Mouse (Mus musculus): Measurements from ENCODE around the gene Spata9. TPM values are rescaled to one million over a fixed set of nuclear protein-coding genes. Genes with fewer than 3 reads are reported as not detected.

Gene Spata9
- polyA plus RNA-seq, 1 experiment = 110 TPM

GRCm38 (mm10) chr13:75955357-75955992, 11.5 kb upstream of the Spata9 start:
- Histone ChIP-seq H3K4me1 (ENCODE audit: control insufficient read depth, insufficient read depth, low read length) (no peaks in the 10 kb centered on the region), H3K27ac (ENCODE audit: control insufficient read depth, insufficient read depth, low read depth, low read length) (no peak overlapping the region), H3K36me3 (ENCODE audit: control insufficient read depth, insufficient read depth, low read length) (no peaks in the 10 kb centered on the region), H3K27me3 (ENCODE audit: control insufficient read depth, insufficient read depth, low read length) (no peaks in the 10 kb centered on the region), H3K4me3 (ENCODE audit: control insufficient read depth, low read depth, low read length) (no peak overlapping the region)
- TF ChIP-seq CTCF (IDR thresholded peaks at IDR 0.05; ENCODE audit: control insufficient read depth, insufficient read depth, insufficient replicate concordance, low read depth, low read length) (no peak), POLR2A (IDR thresholded peaks at IDR 0.05; ENCODE audit: control insufficient read depth, low read depth, low read length) (no peak)

DNA sequence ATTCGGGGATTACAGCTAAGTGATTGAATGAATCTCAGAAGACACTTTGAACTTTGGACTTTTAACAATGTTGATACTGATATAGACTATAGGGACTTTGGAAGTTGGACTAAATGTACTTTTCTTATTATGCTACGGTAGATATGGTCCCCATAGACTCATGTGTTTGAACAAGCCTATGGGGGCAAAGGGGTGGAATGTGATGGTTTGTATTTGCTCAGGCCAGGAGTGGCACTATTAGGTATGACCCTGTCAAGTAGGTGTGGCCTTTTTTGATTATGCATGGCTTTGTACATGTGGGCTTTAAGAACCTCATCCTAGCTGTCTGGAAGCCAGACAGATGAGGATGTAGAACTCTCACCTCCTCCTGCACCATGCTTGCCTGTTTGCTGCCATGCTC, 7.5 kb downstream of the Spata9 start:
- Histone ChIP-seq H3K27ac (ENCODE audit: control insufficient read depth, insufficient read depth, low read depth, low read length) (no peak overlapping the region), H3K4me1 (ENCODE audit: control insufficient read depth, insufficient read depth, low read length) (peaks cover 6% of the 10 kb centered on the region), H3K36me3 (ENCODE audit: control insufficient read depth, insufficient read depth, low read length) (no peaks in the 10 kb centered on the region), H3K4me3 (ENCODE audit: control insufficient read depth, low read depth, low read length) (no peak overlapping the region), H3K27me3 (ENCODE audit: control insufficient read depth, insufficient read depth, low read length) (no peaks in the 10 kb centered on the region)
- TF ChIP-seq POLR2A (IDR thresholded peaks at IDR 0.05; ENCODE audit: control insufficient read depth, low read depth, low read length) (no peak), CTCF (IDR thresholded peaks at IDR 0.05; ENCODE audit: control insufficient read depth, insufficient read depth, insufficient replicate concordance, low read depth, low read length) (no peak)

DNA sequence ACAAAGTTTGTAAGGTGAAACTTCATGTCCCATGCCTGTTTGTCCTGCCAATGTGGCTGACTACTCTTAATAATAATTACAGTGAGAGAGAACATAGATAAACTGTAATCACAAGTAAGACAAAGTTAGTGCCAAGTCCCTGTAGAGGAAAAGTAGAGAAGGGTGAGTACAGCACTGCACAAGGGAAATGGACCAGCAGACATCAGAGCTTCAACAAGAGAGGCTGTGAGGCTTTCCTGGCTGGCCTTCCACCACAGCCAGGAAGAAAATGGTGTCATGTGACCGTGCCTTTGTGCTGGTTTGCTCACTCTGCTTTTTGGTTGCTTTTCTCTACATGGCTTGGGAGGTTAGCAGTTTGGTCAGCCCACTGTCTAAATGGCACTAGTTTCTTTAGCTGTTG, 8.7 kb downstream of the Spata9 start:
- no peaks in the 10 kb centered on the region for H3K27me3 ChIP-seq (ENCODE audit: control insufficient read depth, insufficient read depth, low read length)
- no peak overlapping the region for H3K27ac ChIP-seq (ENCODE audit: control insufficient read depth, insufficient read depth, low read depth, low read length)
- H3K36me3 ChIP-seq (ENCODE audit: control insufficient read depth, insufficient read depth, low read length) = no peaks in the 10 kb centered on the region
- H3K4me1 ChIP-seq (ENCODE audit: control insufficient read depth, insufficient read depth, low read length) = peaks cover 6% of the 10 kb centered on the region
- TF ChIP-seq POLR2A (IDR thresholded peaks at IDR 0.05; ENCODE audit: control insufficient read depth, low read depth, low read length) (no peak), CTCF (IDR thresholded peaks at IDR 0.05; ENCODE audit: control insufficient read depth, insufficient read depth, insufficient replicate concordance, low read depth, low read length) (no peak)
- H3K4me3 ChIP-seq (ENCODE audit: control insufficient read depth, low read depth, low read length) = no peak overlapping the region

DNA sequence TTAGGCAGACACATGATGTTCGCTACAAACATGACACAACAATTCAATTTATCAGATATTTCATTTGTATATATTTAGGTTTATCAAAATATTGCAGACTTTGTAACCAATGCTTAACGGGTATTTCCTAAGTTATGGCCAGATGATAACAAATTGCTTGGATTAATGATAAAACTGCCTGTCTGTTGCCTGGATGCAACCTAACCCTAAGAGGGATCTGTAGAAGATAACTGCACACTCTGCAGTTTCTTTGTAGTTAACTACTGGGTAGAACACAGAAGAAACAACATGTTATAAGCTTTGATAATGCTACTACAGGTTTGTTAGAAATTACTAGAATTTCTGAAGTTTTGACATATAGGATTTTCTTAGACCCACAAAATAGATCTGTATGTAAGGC, 9.3 kb downstream of the Spata9 start:
- no peak for TF ChIP-seq CTCF (IDR thresholded peaks at IDR 0.05; ENCODE audit: control insufficient read depth, insufficient read depth, insufficient replicate concordance, low read depth, low read length)
- TF ChIP-seq POLR2A (IDR thresholded peaks at IDR 0.05; ENCODE audit: control insufficient read depth, low read depth, low read length) = no peak
- Histone ChIP-seq H3K27me3 (ENCODE audit: control insufficient read depth, insufficient read depth, low read length) (no peaks in the 10 kb centered on the region), H3K4me3 (ENCODE audit: control insufficient read depth, low read depth, low read length) (no peak overlapping the region)

DNA sequence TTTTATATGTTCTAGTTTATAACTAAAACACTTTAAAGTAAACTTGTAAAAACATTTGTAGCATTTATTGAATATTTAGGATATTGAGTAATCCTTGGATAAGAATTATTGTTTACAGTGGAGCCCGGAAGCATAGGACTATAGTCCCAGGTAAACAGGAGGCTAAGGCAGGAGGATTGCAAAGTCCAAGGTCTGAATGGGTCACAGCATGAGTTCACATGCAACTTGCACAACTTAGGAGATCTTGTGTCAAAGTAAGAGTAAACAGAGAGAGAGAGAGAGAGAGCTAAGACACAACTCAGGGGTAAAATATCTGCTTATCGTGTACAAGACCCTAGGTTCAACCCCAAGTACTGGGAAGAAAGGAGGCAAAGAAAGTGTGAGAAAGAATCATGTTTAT, 9.7 kb downstream of the Spata9 start:
- Histone ChIP-seq H3K4me3 (ENCODE audit: control insufficient read depth, low read depth, low read length) (no peak overlapping the region), H3K27me3 (ENCODE audit: control insufficient read depth, insufficient read depth, low read length) (no peaks in the 10 kb centered on the region), H3K4me1 (ENCODE audit: control insufficient read depth, insufficient read depth, low read length) (peaks cover 6% of the 10 kb centered on the region), H3K36me3 (ENCODE audit: control insufficient read depth, insufficient read depth, low read length) (no peaks in the 10 kb centered on the region), H3K27ac (ENCODE audit: control insufficient read depth, insufficient read depth, low read depth, low read length) (no peak overlapping the region)
- TF ChIP-seq POLR2A (IDR thresholded peaks at IDR 0.05; ENCODE audit: control insufficient read depth, low read depth, low read length) = no peak
- no peak for TF ChIP-seq CTCF (IDR thresholded peaks at IDR 0.05; ENCODE audit: control insufficient read depth, insufficient read depth, insufficient replicate concordance, low read depth, low read length)

More for the DNA sequence above, 9.3 kb downstream of the Spata9 start:
- Histone ChIP-seq H3K27ac (ENCODE audit: control insufficient read depth, insufficient read depth, low read depth, low read length) (no peak overlapping the region), H3K4me1 (ENCODE audit: control insufficient read depth, insufficient read depth, low read length) (peaks cover 6% of the 10 kb centered on the region), H3K36me3 (ENCODE audit: control insufficient read depth, insufficient read depth, low read length) (no peaks in the 10 kb centered on the region)

DNA sequence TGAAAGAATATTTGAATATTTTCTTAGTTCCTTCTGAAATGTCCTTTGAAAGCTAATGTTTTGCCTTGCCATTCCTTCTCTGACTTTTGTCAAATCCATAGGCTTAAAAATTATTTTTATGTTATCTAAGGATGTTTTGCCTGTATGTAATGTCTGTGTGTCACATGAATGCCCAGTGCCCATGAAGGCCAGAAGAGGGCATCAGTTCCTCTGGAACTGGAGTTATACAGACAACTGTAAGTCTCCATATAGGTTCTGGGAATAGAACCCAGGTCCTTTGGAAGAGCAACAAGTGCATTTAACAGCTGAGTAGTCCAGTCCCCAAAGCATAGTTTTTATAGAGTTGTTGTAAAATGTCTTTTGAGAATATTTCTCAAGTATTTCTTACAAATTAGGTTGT, 15.0 kb downstream of the Spata9 start:
- H3K27ac ChIP-seq (ENCODE audit: control insufficient read depth, insufficient read depth, low read depth, low read length) = no peak overlapping the region
- H3K27me3 ChIP-seq (ENCODE audit: control insufficient read depth, insufficient read depth, low read length) = no peaks in the 10 kb centered on the region
- H3K4me3 ChIP-seq (ENCODE audit: control insufficient read depth, low read depth, low read length) = no peak overlapping the region
- H3K36me3 ChIP-seq (ENCODE audit: control insufficient read depth, insufficient read depth, low read length) = no peaks in the 10 kb centered on the region
- TF ChIP-seq POLR2A (IDR thresholded peaks at IDR 0.05; ENCODE audit: control insufficient read depth, low read depth, low read length) = no peak
- TF ChIP-seq CTCF (IDR thresholded peaks at IDR 0.05; ENCODE audit: control insufficient read depth, insufficient read depth, insufficient replicate concordance, low read depth, low read length) = no peak
- peaks cover 6% of the 10 kb centered on the region for H3K4me1 ChIP-seq (ENCODE audit: control insufficient read depth, insufficient read depth, low read length)

DNA sequence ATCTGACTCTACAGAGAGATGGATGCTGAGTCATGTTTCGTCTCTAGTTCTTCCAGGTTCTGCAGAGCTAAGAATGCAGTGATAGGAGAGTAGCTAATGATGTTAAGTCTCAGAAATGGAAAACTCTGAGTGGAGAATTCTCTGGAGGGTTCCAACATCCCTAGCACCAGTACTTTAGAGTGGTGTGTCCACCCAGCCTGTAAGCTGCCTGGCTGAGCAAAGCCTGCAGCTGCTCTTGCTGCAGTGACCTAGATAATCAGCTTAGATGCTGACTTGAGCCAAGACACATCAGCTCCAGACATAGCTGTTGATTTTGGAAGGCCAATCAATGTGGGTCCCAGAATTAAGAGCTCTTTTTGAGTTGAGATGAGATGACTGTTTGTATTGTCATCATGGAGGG, 21.1 kb downstream of the Spata9 start:
- no peak overlapping the region for H3K4me3 ChIP-seq (ENCODE audit: control insufficient read depth, low read depth, low read length)
- TF ChIP-seq POLR2A (IDR thresholded peaks at IDR 0.05; ENCODE audit: control insufficient read depth, low read depth, low read length) (no peak), CTCF (IDR thresholded peaks at IDR 0.05; ENCODE audit: control insufficient read depth, insufficient read depth, insufficient replicate concordance, low read depth, low read length) (no peak)
- no peak overlapping the region for H3K27ac ChIP-seq (ENCODE audit: control insufficient read depth, insufficient read depth, low read depth, low read length)
- H3K36me3 ChIP-seq (ENCODE audit: control insufficient read depth, insufficient read depth, low read length) = no peaks in the 10 kb centered on the region
- H3K27me3 ChIP-seq (ENCODE audit: control insufficient read depth, insufficient read depth, low read length) = no peaks in the 10 kb centered on the region
- H3K4me1 ChIP-seq (ENCODE audit: control insufficient read depth, insufficient read depth, low read length) = no peaks in the 10 kb centered on the region

Data from testis, adult 2 months (tissue).